Mouse (Mus musculus): ENCODE results near the gene Clstn1.

DNA sequence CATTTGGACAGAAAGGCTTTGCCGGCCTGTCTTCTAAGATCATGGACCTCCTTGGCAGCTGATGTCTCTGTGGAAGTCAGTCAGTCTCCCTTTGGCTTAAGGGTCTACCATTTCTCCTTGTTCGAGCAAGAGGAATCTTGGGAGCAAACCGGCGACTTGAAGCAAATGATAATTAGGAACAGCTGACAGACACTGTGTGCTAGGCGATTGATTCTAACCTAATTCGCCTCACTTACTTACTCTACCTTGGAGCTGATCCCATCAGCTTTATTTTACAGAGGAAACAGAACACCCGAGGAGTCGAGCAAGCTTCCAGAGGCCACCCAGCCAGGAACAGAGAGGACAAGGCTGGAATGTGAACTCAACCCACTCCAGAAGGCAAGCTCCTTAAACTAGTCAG, 105.1 kb downstream of the Clstn1 start:
- no peak for TF ChIP-seq TAL1 (IDR thresholded peaks at IDR 0.05; ENCODE audit: low read length)
- no peak for TF ChIP-seq GATA1 (IDR thresholded peaks at IDR 0.05; ENCODE audit: low read length)
